Mouse (Mus musculus): Measurements from ENCODE around the gene Fhad1.

GRCm38 (mm10) chr4:141868051-141868450 is 146.8 kb downstream of the Fhad1 start:
- TF ChIP-seq CTCF (IDR thresholded peaks at IDR 0.05; ENCODE audit: control insufficient read depth, insufficient read depth, low read length) (no peak), POLR2A (IDR thresholded peaks at IDR 0.05; ENCODE audit: borderline replicate concordance, control insufficient read depth, low read depth, low read length) (no peak)

Measured in bone marrow, adult 2 months (tissue).